Mouse (Mus musculus) heart, embryonic 12.5 days (tissue): ENCODE data around the gene Mmgt1. TPM values are rescaled to one million over a fixed set of nuclear protein-coding genes. Genes with fewer than 3 reads are reported as not detected.
A peak's percentile ranks its signal among the peaks of the same experiment; 100 is the strongest.

ENCODE experiments used
- ATAC-seq: fragments of 200-750 bp; cut with Nextera tagmentation; 2 replicates; pipeline ENCODE4 v1.8.0; 2017; ENCODE audit warnings: moderate TSS enrichment, moderate library complexity; ENCODE audit not compliant: insufficient number of reproducible peaks, low FRiP score
- H3K27ac ChIP-seq: fragments of 300-500 bp; sonication (generic); 2 replicates; pipeline ENCODE4 v1.5.1; 2016; ENCODE audit warnings: mild to moderate bottlenecking, moderate library complexity; ENCODE audit not compliant: poor library complexity, severe bottlenecking
- H3K27me3 ChIP-seq: fragments of 300-500 bp; sonication (generic); replicated peaks from 2 replicates; pipeline ENCODE4 v1.6.1; 2016; ENCODE audit warnings: mild to moderate bottlenecking, moderate library complexity
- H3K36me3 ChIP-seq: fragments of 300-500 bp; sonication (generic); 2 replicates; pipeline ENCODE4 v1.6.1; 2016; ENCODE audit warnings: mild to moderate bottlenecking, moderate library complexity
- H3K4me1 ChIP-seq: fragments of 300-500 bp; sonication (generic); replicated peaks from 2 replicates; pipeline ENCODE4 v1.6.1; 2016; ENCODE audit warnings: mild to moderate bottlenecking
- H3K4me2 ChIP-seq: fragments of 300-500 bp; sonication (generic); 2 replicates; pipeline ENCODE4 v1.6.1; 2016; ENCODE audit warnings: mild to moderate bottlenecking, moderate library complexity
- H3K4me3 ChIP-seq: fragments of 300-500 bp; sonication (generic); 2 replicates; pipeline ENCODE4 v1.5.1; 2016; ENCODE audit warnings: mild to moderate bottlenecking
- H3K9ac ChIP-seq: fragments of 300-500 bp; sonication (generic); 2 replicates; pipeline ENCODE4 v1.6.1; 2016; ENCODE audit warnings: mild to moderate bottlenecking, moderate library complexity
- H3K9me3 ChIP-seq: fragments of 300-500 bp; sonication (generic); replicated peaks from 2 replicates; pipeline ENCODE4 v1.6.1; 2016; ENCODE audit warnings: mild to moderate bottlenecking, moderate library complexity
- WGBS: fragments of 180-500 bp; shearing (Covaris S2); methylation state at CpG from one replicate; pipeline ENCODE4 v1.1.7; 2016; 5-methylcytosine and 5-hydroxymethylcytosine counted together
- polyA plus RNA-seq: library from polyadenylated mRNA; unstranded; fragments of >200 nt; fragmentation: Nextera tagmentation; extraction: Ambion mirVana; gene quantifications from 2 replicates; pipeline ENCODE4 v1.2.1, GENCODE M21; 2016

The Mmgt1 gene
- 30.5 and 30.9 TPM in 2 replicates for polyA plus RNA-seq

DNA sequence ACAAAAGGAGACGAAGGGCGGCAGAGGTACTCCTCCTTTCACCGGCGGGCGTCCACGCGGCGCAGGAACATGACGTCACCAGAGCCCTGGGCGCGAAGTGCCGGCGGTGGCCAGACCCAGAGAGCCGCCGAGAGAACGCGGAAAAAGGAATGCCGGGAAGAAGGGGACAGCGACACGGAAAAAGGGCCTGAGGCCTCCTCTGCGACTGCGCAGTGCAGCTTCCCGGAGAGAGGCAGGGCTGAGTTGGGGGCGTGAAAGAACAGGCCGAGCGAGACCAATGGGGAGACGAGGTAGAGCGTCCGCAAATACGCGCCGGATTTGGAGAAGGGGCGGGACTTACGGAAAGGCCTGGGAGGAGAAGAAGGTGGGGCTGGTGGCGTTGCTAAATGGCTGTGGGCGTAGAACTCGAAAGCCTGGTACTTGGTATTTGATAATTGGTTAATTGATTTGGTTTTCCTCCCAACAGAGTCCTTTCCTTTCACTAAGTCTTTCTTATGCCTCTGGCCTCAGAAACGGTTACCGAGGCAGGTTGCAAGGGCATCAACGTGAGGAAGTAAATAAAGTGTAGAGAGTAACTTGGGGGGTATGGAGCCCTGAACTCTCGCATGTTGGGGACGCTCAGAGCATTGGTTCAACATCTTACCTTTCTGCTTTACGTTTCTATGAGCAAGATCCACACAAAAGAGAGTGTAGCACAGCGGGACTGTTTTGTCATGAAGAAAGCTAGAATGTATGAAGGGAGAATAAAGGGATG is at the start of gene Mmgt1:
TSS of gene Mmgt1 (minus strand) at position 183 of the 754 bp plus-strand sequence.
- peak; percentile 97 for ATAC-seq
- peaks cover 6% of the 10 kb centered on the region; the same call in 1 of the 2 replicates for H3K4me1 ChIP-seq
- H3K36me3 ChIP-seq: peaks cover 4% of the 10 kb centered on the region; the same call in 1 of the 2 replicates
- H3K4me3 ChIP-seq: peak within 1 kb of the TSS; percentile 79
- WGBS: 11% methylated on average over 44 of the region's 44 CpGs
- H3K27me3 ChIP-seq: no peaks in the 10 kb centered on the region
- H3K9ac ChIP-seq: peak within 1 kb of the TSS; percentile 81
- no peaks in the 10 kb centered on the region for H3K9me3 ChIP-seq
- H3K27ac ChIP-seq: peak within 1 kb of the TSS; percentile 79
- H3K4me2 ChIP-seq: peak within 1 kb of the TSS; percentile 66

DNA sequence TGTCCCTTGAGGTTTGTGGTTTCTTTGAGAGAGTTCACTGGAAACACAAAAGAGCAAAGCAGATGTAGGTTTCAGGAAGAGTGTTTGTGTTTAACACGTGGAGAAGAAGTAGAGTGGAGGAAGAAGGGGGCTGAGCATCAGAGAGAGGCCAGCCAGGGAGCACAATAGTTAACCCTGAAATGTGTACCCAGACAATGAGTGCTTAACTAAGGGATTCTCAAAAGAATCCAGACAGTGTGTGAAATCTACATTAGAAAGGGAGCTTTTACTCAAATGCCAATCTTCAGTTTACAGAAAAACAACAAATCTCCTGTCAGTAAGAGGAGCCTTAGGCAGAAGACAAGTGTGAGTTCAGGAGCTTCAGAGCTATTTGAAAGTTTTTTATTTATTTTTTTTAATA is 42.2 kb upstream of the Mmgt1 start:
- no peaks in the 10 kb centered on the region for H3K27me3 ChIP-seq
- ATAC-seq: no peak
- H3K4me2 ChIP-seq: no peak overlapping the region
- H3K9me3 ChIP-seq: no peaks in the 10 kb centered on the region
- no peak overlapping the region for H3K27ac ChIP-seq
- H3K36me3 ChIP-seq: 0 out of 2 replicates have a peak, but pooled peaks cover 4% of the 10 kb centered on the region
- H3K4me3 ChIP-seq: no peak overlapping the region
- 15% methylated on average over 1 of the region's 1 CpGs for WGBS
- no peaks in the 10 kb centered on the region for H3K4me1 ChIP-seq
- H3K9ac ChIP-seq: no peak overlapping the region

GRCm38 (mm10) chrX:56636185-56636584 is 38.3 kb upstream of the Mmgt1 start:
- Histone ChIP-seq H3K36me3 (0 out of 2 replicates have a peak, but pooled peaks cover 4% of the 10 kb centered on the region), H3K4me1 (no peaks in the 10 kb centered on the region), H3K27ac (no peak overlapping the region), H3K9ac (no peak overlapping the region), H3K4me2 (no peak overlapping the region), H3K4me3 (no peak overlapping the region), H3K27me3 (no peaks in the 10 kb centered on the region), H3K9me3 (no peaks in the 10 kb centered on the region)
- ATAC-seq: no peak
- 76% methylated on average over 5 of the region's 5 CpGs for WGBS

GRCm38 (mm10) chrX:56615236-56615635 is 17.4 kb upstream of the Mmgt1 start:
- Histone ChIP-seq H3K9me3 (no peaks in the 10 kb centered on the region), H3K4me2 (no peak overlapping the region), H3K27me3 (no peaks in the 10 kb centered on the region), H3K4me3 (no peak overlapping the region), H3K27ac (no peak overlapping the region), H3K36me3 (no peaks in the 10 kb centered on the region), H3K4me1 (peaks cover 8% of the 10 kb centered on the region; the same call in 1 of the 2 replicates), H3K9ac (no peak overlapping the region)
- 85% methylated on average over 2 of the region's 2 CpGs for WGBS
- no peak for ATAC-seq

- Histone ChIP-seq H3K4me2 (peak overlapping the region; percentile 81), H3K4me1 (peaks cover 12% of the 10 kb centered on the region), H3K4me3 (peak overlapping the region; percentile 78), H3K9me3 (no peaks in the 10 kb centered on the region), H3K36me3 (no peaks in the 10 kb centered on the region), H3K9ac (peak overlapping the region; percentile 79), H3K27ac (no peak overlapping the region), H3K27me3 (no peaks in the 10 kb centered on the region)
- 18% methylated on average over 13 of the region's 13 CpGs for WGBS
- no peak for ATAC-seq
These were observed 12.4 kb upstream of the Mmgt1 start for GRCm38 (mm10) chrX:56610318-56610694.

- H3K27ac ChIP-seq: peak within 1 kb of the TSS; percentile 64
- H3K36me3 ChIP-seq: no peaks in the 10 kb centered on the region
- H3K4me3 ChIP-seq: peak within 1 kb of the TSS; percentile 78
- H3K4me2 ChIP-seq: peak within 1 kb of the TSS; percentile 81
- no peaks in the 10 kb centered on the region for H3K27me3 ChIP-seq
- peak within 1 kb of the TSS; percentile 79 for H3K9ac ChIP-seq
- peak; percentile 96 for ATAC-seq
- 9% methylated on average over 35 of the region's 50 CpGs for WGBS
- peaks cover 12% of the 10 kb centered on the region for H3K4me1 ChIP-seq
- no peaks in the 10 kb centered on the region for H3K9me3 ChIP-seq
These were observed 11.9 kb upstream of the Mmgt1 start, which contains the start of gene Slc9a6 for GRCm38 (mm10) chrX:56609623-56610317. Gene Slc9a6 (plus strand): TSS chrX:56609757.

DNA sequence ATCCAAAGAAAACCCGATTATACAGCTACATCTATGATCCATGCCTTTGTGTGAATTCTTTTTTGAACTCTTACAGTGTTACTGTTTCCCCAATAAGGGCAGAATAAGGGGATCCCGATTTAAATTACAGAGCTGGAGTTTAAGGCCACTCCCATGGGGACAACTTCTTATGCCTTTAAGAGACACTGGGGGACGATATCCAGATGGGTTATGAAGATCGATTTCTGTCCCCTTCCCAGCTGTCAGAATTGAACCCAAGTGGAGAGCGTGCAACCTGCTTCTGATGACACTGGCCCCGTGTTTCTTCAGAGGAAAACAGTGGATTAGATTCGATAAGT is 11.4 kb upstream of the Mmgt1 start:
- no peaks in the 10 kb centered on the region for H3K9me3 ChIP-seq
- no peaks in the 10 kb centered on the region for H3K36me3 ChIP-seq
- H3K4me2 ChIP-seq: peak overlapping the region; percentile 81
- peaks cover 12% of the 10 kb centered on the region for H3K4me1 ChIP-seq
- H3K27ac ChIP-seq: no peak overlapping the region
- peak overlapping the region; percentile 67 for H3K9ac ChIP-seq
- peak overlapping the region; percentile 78 for H3K4me3 ChIP-seq
- ATAC-seq: no peak
- H3K27me3 ChIP-seq: no peaks in the 10 kb centered on the region
- WGBS: 22% methylated on average over 7 of the region's 7 CpGs

DNA sequence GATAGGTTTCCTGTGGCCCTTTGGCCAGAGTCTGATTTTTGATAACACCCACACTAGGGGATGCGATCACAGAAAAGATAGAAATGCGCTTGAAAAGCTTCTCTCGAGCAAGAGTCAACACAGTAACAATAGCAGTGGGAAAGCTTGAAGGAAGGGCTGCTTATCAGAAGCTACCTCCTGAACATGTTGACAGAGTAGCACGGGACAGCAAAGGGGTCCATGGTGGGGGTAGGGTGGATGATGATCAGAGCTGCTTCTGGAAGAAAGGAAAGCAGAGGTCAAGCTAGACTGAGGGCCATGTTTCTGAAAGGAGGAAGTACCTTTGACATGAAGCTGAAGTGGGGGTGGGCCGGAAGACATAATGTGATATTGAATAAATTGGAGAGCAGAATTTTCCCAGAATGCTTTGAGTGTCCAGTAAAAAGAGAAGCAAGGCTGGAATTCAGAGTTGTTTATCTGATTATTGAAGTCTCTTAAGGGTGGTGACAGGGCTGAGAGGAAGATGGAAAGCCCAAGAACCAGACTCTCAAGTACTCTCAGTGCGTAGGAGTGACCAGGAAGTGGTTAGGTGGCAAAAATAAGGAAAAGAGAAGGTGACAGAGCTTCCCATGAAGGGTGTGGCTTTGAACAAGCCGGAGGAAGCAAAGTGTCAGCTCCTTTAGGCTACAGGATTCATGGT is 9.3 kb upstream of the Mmgt1 start:
- Histone ChIP-seq H3K27ac (no peak overlapping the region), H3K27me3 (no peaks in the 10 kb centered on the region), H3K4me1 (peaks cover 12% of the 10 kb centered on the region), H3K9ac (no peak overlapping the region), H3K4me3 (no peak overlapping the region), H3K9me3 (no peaks in the 10 kb centered on the region), H3K36me3 (no peaks in the 10 kb centered on the region), H3K4me2 (no peak overlapping the region)
- WGBS: 42% methylated on average over 7 of the region's 7 CpGs
- no peak for ATAC-seq

GRCm38 (mm10) chrX:56606536-56606935 is 8.7 kb upstream of the Mmgt1 start:
- WGBS: 47% methylated on average over 2 of the region's 2 CpGs

DNA sequence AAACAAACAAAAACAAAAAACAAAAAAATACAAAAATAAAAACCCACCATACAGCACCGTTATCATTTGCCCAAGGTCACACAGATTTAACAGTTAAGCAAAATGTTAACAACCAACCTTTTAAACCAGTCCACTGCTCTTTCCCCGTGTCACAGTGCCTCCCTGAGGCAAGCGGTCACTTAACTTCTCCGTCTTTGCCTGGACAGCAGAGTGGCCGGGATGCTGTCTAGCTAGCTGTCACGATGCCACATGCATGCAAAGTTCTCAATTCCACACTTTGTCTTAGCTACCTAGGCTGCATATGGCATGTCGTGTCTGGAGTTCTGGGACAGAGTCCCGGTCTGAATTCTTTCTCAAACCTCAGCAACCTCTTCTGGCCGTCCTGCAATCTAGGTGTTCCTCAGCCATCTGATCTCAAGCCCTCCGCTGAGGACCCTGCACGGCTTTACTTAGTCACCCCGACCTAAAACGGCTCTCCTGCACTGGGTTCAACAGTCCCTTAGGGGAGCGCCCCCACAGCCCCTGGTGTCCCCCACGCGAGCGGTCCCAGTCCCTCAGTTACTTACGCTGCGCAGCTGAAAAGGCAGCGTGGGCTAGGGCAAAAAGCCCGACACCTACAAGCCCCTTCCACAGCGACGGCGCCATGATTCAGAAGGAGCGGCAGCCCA is 516 bp downstream of the Mmgt1 start:
- Histone ChIP-seq H3K27me3 (no peaks in the 10 kb centered on the region), H3K4me3 (peak overlapping the region; percentile 79), H3K9ac (peak overlapping the region; percentile 81), H3K9me3 (no peaks in the 10 kb centered on the region), H3K4me1 (peaks cover 6% of the 10 kb centered on the region; the same call in 1 of the 2 replicates), H3K36me3 (peaks cover 4% of the 10 kb centered on the region; the same call in 1 of the 2 replicates), H3K27ac (peak overlapping the region; percentile 79), H3K4me2 (peak overlapping the region; percentile 66)
- WGBS: 12% methylated on average over 25 of the region's 25 CpGs
- peak; percentile 67 for ATAC-seq

More at GRCm38 (mm10) chrX:56606536-56606935, 8.7 kb upstream of the Mmgt1 start:
- no peak for ATAC-seq
- no peaks in the 10 kb centered on the region for H3K36me3 ChIP-seq
- no peak overlapping the region for H3K9ac ChIP-seq
- H3K27me3 ChIP-seq: no peaks in the 10 kb centered on the region
- peaks cover 12% of the 10 kb centered on the region for H3K4me1 ChIP-seq
- no peak overlapping the region for H3K4me3 ChIP-seq
- H3K4me2 ChIP-seq: no peak overlapping the region
- H3K27ac ChIP-seq: no peak overlapping the region
- H3K9me3 ChIP-seq: no peaks in the 10 kb centered on the region
